Mouse (Mus musculus): Measurements from ENCODE around the gene Vdr.

The Vdr gene

DNA sequence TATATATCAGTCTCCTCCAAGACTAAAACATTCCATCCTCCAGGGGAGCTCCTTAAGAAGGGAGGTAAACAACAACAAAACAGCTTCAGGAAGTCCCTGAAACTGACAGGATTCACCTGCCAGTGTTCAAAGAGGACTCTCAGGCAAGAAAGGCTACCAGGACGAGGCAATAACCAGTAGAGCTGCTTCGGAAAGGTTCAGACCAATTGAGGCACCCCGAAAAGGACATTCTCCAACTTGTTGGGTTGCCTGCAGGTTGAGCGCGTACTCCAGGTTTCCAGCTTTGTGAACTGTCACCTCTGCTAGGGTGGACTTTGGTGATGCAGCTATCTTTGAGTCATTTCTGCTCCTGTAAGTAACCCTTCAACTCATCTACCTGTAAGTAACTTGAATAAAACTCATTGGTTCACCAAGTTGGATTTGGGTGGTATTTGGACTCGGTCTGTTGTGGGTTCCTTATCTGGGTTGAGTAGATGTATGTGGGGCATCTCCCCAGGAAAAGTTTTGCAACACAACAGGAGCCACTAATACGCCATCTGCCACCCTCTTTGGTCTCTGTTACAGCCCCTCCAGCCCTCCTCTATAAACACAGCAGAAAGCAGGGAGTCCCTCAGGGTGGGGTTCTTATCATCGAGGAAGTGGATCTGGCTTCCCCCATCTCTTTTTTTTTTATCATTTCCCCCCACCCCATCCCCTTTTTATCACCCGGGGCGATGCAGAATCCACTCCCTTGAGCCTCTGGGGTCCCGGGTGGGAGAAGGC lies 64.1 kb downstream of the Vdr start:
- Histone ChIP-seq H3K36me3 (ENCODE audit: insufficient read depth, low read length) (no peaks in the 10 kb centered on the region), H3K4me1 (replicated peaks; ENCODE audit: low read depth, low read length) (peaks cover 15% of the 10 kb centered on the region), H3K4me3 (replicated peaks; ENCODE audit: low read length) (no peak overlapping the region), H3K9me3 (ENCODE audit: low read length) (peaks cover 6% of the 10 kb centered on the region; the same call in 1 of the 2 replicates), H3K27me3 (ENCODE audit: insufficient read depth, low read length) (peaks cover 23% of the 10 kb centered on the region)
- TF ChIP-seq NANOG (IDR thresholded peaks at IDR 0.05; ENCODE audit: borderline replicate concordance, low read length) (no peak), CTCF (conservative IDR thresholded peaks at IDR 0.05; ENCODE audit: low read length) (no peak), POU5F1 (IDR thresholded peaks at IDR 0.05; ENCODE audit: borderline replicate concordance, low read length) (no peak)

- peaks cover 6% of the 10 kb centered on the region; the same call in 1 of the 2 replicates for H3K9me3 ChIP-seq (ENCODE audit: low read length)
- H3K27me3 ChIP-seq (ENCODE audit: insufficient read depth, low read length), result peaks cover 23% of the 10 kb centered on the region
- H3K4me1 ChIP-seq (replicated peaks; ENCODE audit: low read depth, low read length), result peaks cover 27% of the 10 kb centered on the region
- TF ChIP-seq CTCF (conservative IDR thresholded peaks at IDR 0.05; ENCODE audit: low read length) (no peak), POU5F1 (IDR thresholded peaks at IDR 0.05; ENCODE audit: borderline replicate concordance, low read length) (no peak), NANOG (IDR thresholded peaks at IDR 0.05; ENCODE audit: borderline replicate concordance, low read length) (no peak)
- H3K36me3 ChIP-seq (ENCODE audit: insufficient read depth, low read length), result no peaks in the 10 kb centered on the region
- H3K4me3 ChIP-seq (replicated peaks; ENCODE audit: low read length), result no peak within 1 kb of the TSS
Measured at GRCm38 (mm10) chr15:97844037-97845034, 66.1 kb downstream of the Vdr start, which contains the start of gene Hdac7. Hdac7 (minus strand) TSS chr15:97844502.

GRCm38 (mm10) chr15:97843247-97843651 lies 67.2 kb downstream of the Vdr start:
- Histone ChIP-seq H3K36me3 (ENCODE audit: insufficient read depth, low read length) (no peaks in the 10 kb centered on the region), H3K9me3 (ENCODE audit: low read length) (peaks cover 11% of the 10 kb centered on the region; the same call in 1 of the 2 replicates), H3K27me3 (ENCODE audit: insufficient read depth, low read length) (peaks cover 20% of the 10 kb centered on the region), H3K4me1 (replicated peaks; ENCODE audit: low read depth, low read length) (peaks cover 24% of the 10 kb centered on the region), H3K4me3 (replicated peaks; ENCODE audit: low read length) (no peak overlapping the region)
- no peak for TF ChIP-seq NANOG (IDR thresholded peaks at IDR 0.05; ENCODE audit: borderline replicate concordance, low read length)
- TF ChIP-seq CTCF (conservative IDR thresholded peaks at IDR 0.05; ENCODE audit: low read length), result no peak
- no peak for TF ChIP-seq POU5F1 (IDR thresholded peaks at IDR 0.05; ENCODE audit: borderline replicate concordance, low read length)

DNA sequence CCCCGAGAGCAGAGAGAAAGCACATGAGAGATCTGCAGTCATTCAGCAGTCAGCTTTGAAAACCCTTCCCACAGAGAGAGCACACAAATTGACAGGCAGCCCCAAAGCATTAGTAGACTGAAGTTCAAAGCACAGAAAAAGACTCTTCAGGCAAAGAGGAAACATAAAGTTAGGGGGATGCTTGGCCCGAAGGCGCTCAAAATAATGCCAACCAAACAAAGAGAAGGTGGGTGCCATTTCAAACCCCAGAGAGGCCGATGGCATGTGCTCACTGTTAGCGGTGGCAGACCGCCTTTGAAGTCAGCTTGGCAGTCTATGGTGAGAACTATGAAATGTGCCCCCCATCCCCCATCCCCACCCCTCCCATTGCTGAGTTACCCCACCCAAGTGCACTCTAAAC lies 68.4 kb downstream of the Vdr start:
- H3K9me3 ChIP-seq (ENCODE audit: low read length), result peaks cover 11% of the 10 kb centered on the region; the same call in 1 of the 2 replicates
- H3K36me3 ChIP-seq (ENCODE audit: insufficient read depth, low read length), result no peaks in the 10 kb centered on the region
- H3K27me3 ChIP-seq (ENCODE audit: insufficient read depth, low read length), result peaks cover 17% of the 10 kb centered on the region
- H3K4me3 ChIP-seq (replicated peaks; ENCODE audit: low read length), result no peak overlapping the region
- peaks cover 34% of the 10 kb centered on the region for H3K4me1 ChIP-seq (replicated peaks; ENCODE audit: low read depth, low read length)
- no peak for TF ChIP-seq POU5F1 (IDR thresholded peaks at IDR 0.05; ENCODE audit: borderline replicate concordance, low read length)
- TF ChIP-seq CTCF (conservative IDR thresholded peaks at IDR 0.05; ENCODE audit: low read length), result no peak
- TF ChIP-seq NANOG (IDR thresholded peaks at IDR 0.05; ENCODE audit: borderline replicate concordance, low read length), result no peak

DNA sequence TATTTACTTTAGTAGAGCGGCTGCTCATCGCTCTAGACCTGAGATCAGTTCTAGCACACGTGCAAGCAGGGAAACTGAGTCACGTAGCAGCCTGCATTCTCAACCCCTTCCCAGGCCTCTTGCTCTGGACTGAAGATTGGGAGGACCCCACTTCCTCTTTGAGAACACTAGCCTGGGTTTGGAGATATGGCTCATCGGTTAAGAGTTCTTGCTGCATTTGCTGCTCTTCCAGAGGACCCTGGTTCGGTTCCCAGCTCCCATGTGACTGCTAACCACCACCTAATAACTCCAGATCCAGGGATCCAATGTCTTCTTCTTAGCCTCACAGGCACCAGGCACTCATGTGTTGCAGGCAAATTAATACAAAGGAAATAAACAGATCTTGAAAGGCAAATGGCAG lies 69.0 kb downstream of the Vdr start:
- Histone ChIP-seq H3K4me3 (replicated peaks; ENCODE audit: low read length) (no peak overlapping the region), H3K9me3 (ENCODE audit: low read length) (peaks cover 11% of the 10 kb centered on the region; the same call in 1 of the 2 replicates)
- TF ChIP-seq NANOG (IDR thresholded peaks at IDR 0.05; ENCODE audit: borderline replicate concordance, low read length) (no peak), POU5F1 (IDR thresholded peaks at IDR 0.05; ENCODE audit: borderline replicate concordance, low read length) (no peak), CTCF (conservative IDR thresholded peaks at IDR 0.05; ENCODE audit: low read length) (no peak)

DNA sequence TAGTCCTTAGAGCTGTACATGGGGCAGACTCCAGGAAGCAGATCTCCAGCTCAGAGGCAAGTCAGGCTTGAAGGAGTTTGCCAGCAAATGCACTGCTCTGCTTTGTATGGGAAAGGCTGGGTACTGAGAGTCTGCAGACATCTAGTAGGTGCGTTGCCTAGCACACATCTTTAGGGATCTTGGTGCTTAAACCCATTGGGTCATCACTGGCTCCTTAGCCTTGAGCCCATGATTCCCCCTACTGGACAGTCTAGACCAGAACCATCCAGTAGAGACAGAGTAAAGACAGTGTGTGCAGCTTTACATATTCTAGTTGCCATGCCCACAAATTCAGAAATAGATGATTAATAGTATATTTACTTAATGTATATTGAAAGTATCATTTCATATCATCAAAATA lies 69.6 kb downstream of the Vdr start:
- Histone ChIP-seq H3K9me3 (ENCODE audit: low read length) (peaks cover 7% of the 10 kb centered on the region; the same call in 1 of the 2 replicates), H3K4me3 (replicated peaks; ENCODE audit: low read length) (no peak overlapping the region), H3K27me3 (ENCODE audit: insufficient read depth, low read length) (peaks cover 8% of the 10 kb centered on the region), H3K36me3 (ENCODE audit: insufficient read depth, low read length) (no peaks in the 10 kb centered on the region), H3K4me1 (replicated peaks; ENCODE audit: low read depth, low read length) (peaks cover 46% of the 10 kb centered on the region)
- TF ChIP-seq POU5F1 (IDR thresholded peaks at IDR 0.05; ENCODE audit: borderline replicate concordance, low read length) (no peak), NANOG (IDR thresholded peaks at IDR 0.05; ENCODE audit: borderline replicate concordance, low read length) (no peak), CTCF (conservative IDR thresholded peaks at IDR 0.05; ENCODE audit: low read length) (no peak)

More for the DNA sequence above, 69.0 kb downstream of the Vdr start:
- peaks cover 41% of the 10 kb centered on the region for H3K4me1 ChIP-seq (replicated peaks; ENCODE audit: low read depth, low read length)
- H3K36me3 ChIP-seq (ENCODE audit: insufficient read depth, low read length), result no peaks in the 10 kb centered on the region
- H3K27me3 ChIP-seq (ENCODE audit: insufficient read depth, low read length), result peaks cover 12% of the 10 kb centered on the region

DNA sequence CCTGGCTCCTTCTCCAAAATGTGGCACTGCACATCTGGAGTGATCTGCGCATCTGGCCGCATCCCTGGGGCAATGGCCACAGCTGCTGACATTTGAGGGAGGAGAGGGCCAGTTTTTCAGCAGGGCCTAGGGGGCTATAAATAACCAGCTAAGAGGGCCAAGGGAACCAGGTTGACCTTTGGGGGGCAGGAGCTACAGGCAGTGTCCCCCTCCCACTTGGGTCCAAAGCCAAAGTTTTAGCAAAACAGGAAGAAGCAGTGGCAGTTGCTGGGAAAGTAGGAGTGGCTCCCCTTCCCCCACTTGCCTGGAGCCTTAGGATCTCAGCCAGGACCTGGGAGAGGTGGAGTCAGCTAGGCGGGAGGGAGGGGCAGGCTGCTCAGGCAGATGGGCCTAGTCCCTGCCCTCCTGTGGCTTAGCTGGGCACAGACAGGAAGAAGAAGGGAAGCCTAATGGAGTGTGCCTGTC lies 70.4 kb downstream of the Vdr start:
- peaks cover 5% of the 10 kb centered on the region; the same call in 1 of the 2 replicates for H3K9me3 ChIP-seq (ENCODE audit: low read length)
- peaks cover 12% of the 10 kb centered on the region for H3K27me3 ChIP-seq (ENCODE audit: insufficient read depth, low read length)
- no peak overlapping the region for H3K4me3 ChIP-seq (replicated peaks; ENCODE audit: low read length)
- TF ChIP-seq CTCF (conservative IDR thresholded peaks at IDR 0.05; ENCODE audit: low read length) (no peak), POU5F1 (IDR thresholded peaks at IDR 0.05; ENCODE audit: borderline replicate concordance, low read length) (no peak), NANOG (IDR thresholded peaks at IDR 0.05; ENCODE audit: borderline replicate concordance, low read length) (no peak)
- H3K36me3 ChIP-seq (ENCODE audit: insufficient read depth, low read length), result no peaks in the 10 kb centered on the region
- H3K4me1 ChIP-seq (replicated peaks; ENCODE audit: low read depth, low read length), result peaks cover 46% of the 10 kb centered on the region

DNA sequence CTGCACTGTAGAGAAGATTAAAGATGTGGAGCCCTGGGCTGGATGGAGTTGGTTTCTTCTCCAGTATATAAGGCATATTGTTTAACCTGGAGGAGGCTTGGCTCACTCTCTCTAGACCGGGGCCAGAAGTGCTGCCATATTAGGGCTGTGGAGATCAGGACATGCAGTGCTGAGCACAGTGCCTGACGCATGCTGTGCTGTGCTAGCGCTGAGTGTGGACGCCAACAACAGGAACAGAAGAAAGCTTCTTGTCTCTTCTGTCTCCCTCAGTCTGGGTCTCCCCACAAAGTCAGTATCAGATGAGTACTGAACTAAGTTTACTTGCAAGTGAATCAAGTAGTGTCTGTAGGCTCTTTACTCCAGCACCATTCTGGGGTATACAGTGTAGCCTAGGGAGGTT lies 71.0 kb downstream of the Vdr start:
- Histone ChIP-seq H3K27me3 (ENCODE audit: insufficient read depth, low read length) (peaks cover 16% of the 10 kb centered on the region), H3K4me1 (replicated peaks; ENCODE audit: low read depth, low read length) (peaks cover 42% of the 10 kb centered on the region), H3K36me3 (ENCODE audit: insufficient read depth, low read length) (no peaks in the 10 kb centered on the region), H3K4me3 (replicated peaks; ENCODE audit: low read length) (no peak overlapping the region), H3K9me3 (ENCODE audit: low read length) (peaks cover 5% of the 10 kb centered on the region; the same call in 1 of the 2 replicates)
- TF ChIP-seq NANOG (IDR thresholded peaks at IDR 0.05; ENCODE audit: borderline replicate concordance, low read length) (no peak), CTCF (conservative IDR thresholded peaks at IDR 0.05; ENCODE audit: low read length) (no peak), POU5F1 (IDR thresholded peaks at IDR 0.05; ENCODE audit: borderline replicate concordance, low read length) (no peak)
